Mouse (Mus musculus): ENCODE data around the gene Nr4a1.

Gene Nr4a1

DNA sequence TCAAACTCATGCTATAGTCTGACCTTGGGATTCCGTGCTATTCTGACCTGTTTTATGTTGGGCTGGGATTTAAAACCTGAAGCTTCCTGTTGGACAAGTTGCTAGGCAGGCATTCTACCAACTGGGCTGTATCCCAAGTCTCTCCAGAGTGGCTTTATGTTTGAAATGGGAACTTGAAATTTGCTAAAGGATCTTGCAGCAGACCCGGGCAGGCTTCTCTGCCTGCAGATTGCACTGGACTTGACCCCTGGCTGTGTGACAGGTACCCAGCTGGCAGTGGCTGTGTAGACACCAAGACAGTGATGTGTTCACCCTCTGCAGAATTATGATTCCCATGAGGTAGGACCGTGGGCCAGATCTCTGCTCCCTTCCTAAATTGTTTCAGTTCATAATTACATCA, 37.9 kb downstream of the Nr4a1 start:
- no peak for DNase-seq

DNA sequence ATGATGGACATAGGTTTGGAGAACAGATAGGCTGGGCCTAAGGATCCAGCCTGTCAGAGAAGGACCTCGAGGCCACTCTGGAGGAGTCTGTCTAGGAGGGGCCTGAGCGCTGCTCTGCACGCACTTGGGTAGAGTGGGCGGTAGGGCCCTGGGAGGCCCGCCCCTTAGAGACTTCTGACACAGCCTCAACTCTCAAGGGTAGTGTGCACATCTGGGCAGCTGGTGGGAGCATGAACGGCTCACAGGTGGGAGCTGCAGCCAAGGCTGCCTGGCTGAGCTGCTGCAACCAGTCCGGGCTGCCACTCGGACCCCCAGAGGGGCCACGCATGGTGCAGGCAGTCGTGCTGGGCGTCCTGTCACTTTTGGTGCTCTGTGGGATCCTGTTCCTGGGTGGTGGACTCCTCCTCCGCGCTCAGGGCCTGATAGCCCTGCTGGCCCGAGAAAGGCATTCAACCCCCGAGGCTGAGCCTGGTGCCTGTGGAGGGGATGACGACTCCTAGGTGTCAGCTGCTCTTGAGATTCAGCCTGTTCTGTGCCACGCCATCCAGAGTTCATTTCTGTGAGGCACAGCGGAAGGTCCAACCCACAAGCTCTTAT, 39.1 kb downstream of the Nr4a1 start, which contains the start of gene 6030408B16Rik:
6030408B16Rik (plus strand) TSS at position 188 of the 597 bp plus-strand sequence.
- no peak for DNase-seq

DNA sequence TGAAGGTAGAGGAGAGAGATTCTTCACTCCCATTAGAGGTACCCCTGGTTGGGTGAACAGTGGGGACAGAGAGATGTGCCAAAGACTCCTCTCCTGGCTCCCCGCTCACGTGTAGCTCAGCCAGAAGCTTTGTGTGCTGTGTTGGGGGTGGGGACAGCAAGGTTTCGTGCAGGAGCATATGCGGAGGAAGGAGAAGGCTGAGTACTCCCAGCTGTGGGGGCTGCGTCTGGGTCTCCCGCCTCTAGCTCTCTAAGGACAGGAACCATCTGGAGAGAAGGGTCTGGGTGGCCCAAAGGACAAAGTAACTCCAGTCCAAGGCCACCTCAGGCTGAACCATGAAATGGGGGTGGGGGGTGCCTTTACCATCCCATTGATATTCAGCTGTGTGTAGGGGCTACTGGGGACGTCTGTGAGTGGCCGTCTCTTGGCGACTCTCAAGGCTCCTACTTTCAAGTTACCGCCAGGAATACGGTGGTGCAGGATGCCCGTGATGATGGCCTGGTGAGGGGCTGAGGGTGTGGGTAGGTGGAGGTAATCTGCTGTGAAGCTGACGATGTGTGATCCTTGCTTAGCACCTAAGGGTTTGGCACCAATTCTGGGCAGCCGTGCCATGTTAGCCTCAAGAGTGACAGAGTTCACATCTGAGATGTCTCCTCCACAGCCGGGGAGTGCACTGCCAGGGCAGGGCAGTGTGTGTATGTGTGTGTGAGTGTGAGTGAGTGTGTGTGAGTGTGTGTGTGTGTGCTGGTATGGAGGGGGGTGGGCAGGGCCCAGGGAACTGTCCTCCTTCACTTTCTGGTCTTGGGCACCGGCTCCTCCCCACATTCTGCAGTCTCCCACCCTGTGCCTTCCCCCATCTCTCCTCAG, 40.2 kb downstream of the Nr4a1 start:
- peak; percentile 54 for DNase-seq

DNA sequence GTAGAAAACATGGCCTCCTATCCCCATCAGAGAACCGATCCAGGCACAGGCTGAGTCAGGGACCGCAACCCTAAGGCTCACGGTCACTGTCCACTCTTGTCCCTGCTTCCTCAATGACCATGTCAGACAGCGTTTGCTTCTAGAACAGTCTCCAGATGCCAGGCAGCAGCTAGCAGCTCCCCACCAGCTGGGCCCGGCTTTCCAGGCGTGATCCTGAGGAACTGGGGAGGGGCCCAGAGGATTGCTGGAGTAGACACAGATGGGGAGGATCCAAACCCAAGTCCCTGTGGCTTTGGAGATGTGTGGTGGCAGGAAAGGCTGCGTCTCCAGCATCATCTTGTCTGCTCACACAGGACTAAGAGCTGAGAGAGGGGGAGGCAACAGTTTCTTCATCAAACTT, 41.0 kb downstream of the Nr4a1 start:
- peak; percentile 51 for DNase-seq

GRCm38 (mm10) chr15:101295616-101296015, 41.5 kb downstream of the Nr4a1 start:
- no peak for DNase-seq

DNA sequence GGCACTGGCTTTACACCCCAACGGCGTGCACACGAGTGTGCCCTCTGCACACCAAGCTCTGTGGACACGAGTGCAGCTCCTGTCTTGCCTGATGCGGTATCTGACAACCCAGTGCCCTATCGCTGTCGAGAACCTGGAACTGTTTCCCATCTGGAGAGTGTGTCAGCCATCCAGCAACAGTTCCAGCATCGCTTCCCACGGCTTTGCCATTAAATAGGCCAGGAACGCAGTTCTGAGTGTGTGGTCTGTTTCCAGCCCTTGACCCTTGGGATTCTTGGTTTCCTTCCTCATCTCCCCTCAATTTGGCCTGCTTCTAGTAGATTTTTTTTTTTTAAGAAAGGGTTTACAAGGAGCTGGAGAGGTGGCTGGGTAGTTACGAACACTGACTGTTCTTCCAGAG, 42.0 kb downstream of the Nr4a1 start:
- no peak for DNase-seq

DNA sequence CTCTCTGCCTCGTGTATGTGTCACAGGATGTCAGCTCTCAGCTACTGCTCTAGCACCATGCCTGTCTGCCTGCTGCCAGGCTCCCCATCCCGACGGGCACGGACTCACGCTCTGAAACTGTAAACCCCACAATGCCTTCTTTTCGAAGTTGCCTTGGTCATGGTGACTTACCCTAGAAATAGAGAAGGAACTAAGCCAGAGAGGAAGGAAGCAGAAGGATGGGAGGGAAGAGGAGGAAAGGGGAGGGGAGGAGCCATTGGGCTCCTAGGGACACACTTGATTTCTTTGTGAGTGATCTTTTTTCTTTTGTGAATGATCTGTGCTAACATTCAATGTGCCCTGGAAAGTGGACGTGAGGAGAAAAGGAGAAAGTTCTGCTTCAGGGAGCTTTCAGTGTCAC, 43.9 kb downstream of the Nr4a1 start:
- DNase-seq = no peak

DNA sequence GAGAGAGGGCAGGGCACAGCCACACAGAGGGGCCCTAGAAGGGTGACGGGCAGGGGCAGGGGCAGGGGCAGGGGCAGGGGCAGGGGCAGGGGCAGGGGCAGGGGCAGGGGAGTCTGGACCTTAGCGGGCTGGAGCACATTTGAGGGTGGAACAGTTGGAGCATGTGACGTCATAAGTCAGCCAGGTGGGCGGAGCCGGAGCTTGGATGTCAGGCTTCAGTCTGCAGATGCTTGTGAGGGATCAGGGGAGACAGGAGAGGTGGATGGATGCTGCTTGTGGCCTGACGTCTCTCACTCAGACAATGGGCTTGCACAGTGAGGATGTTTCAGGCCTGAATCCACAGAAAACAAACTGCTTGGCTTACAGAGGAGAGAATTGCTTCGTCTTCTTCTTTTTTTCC, 44.5 kb downstream of the Nr4a1 start:
- DNase-seq = no peak

GRCm38 (mm10) chr15:101299480-101299960, 45.5 kb downstream of the Nr4a1 start:
- DNase-seq = no peak

GRCm38 (mm10) chr15:101300128-101300527, 46.1 kb downstream of the Nr4a1 start:
- DNase-seq = no peak

DNA sequence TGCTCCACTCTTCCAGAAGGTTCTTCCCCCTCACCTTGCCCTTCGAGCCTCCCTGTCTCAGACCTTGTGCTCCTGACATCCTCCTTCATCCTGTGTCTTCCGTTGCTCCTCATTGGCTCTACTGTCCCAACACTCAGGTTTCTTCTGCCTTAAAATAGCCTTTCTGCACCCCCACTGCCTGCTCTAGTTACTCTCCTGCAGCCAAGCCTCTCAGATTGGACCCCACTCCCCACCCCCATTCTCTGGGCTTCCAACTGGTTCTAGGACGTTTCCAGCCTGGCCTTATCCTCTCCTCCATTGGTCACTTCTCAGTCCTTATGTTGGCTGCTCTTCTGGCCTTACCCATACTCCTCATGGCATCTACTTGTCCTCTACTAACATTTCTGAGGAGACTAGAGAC, 48.1 kb downstream of the Nr4a1 start:
- no peak for DNase-seq

DNA sequence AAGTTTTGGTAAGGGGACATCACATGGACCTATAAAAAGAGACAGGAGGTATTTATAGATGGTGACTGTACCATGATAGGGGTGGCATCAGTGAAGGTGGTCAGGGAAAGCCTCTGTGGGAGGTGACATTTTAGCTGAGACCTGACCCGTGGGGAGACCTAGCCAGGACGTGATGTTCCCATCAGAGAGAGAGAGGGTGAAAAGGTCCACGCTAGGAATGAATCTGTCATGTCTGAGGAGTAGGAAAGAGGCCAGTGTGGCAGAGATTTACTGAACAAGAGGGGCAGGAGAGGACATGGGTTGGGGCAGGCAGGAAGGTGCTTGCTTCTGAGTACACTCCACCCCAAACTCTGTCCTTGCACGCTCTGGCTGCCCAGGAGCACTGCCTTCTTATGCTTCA, 49.8 kb downstream of the Nr4a1 start:
- DNase-seq = no peak

DNA sequence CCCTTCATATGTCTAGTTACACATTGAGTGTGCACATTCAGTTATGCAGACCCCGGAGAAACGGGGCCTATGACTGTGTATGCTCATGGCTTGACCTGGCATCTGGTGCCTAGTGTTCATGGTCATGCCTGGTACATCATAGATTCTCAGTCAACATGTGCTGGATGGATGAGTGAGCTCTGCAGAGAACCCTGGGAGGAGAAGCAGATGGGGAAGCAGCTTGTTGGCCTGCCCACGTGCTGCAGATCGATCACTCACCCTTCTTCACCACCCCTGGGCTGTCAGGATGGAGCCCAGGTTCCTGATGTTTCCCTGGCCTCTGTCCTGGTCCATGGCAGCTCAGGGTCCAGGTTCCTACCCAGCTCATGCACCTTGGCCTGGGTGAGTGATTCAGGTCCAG, 52.4 kb downstream of the Nr4a1 start:
- DNase-seq = no peak

DNA sequence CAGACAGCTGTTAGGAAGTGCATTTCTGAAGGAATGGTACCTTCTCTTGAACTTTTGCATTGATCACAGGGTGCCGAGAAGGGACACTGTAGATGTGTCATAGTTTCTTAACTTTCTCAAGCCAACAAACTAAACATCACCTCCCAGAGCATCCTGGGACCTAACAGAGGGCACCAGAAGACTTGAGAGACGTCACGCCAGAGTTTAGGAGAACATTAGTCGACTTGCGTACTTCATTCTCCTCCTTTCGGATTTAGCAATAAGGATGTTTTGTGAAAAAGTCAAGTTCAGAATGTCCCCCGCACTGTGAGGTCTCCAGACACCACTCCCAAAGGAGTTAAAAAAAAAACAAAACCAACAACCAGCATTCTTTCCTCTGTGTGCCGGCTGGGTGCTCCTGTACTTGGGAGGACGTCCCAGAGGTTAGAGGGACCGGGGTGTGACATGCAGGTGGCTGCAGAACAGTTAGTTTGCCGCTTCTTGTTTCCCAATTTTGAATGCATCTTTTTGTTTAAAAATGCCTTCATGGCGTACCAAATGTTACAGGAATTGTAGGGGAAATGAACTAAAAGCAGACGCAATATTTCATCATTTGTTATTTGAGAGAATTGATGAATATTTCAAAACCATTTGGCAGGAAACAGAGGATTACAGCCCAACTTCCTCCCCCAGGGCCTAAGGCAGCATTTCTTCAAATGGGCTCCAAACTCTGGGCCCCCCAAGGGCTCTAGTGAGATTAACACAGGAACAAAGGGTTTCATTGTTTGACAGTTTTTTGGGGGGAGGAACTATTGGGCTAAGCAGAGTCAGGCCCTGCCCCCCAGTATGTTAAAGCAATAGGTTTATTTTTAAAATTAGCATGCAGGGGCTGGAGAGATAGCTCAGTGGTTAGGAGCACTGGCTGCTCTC, 54.6 kb downstream of the Nr4a1 start:
- DNase-seq = no peak

DNA sequence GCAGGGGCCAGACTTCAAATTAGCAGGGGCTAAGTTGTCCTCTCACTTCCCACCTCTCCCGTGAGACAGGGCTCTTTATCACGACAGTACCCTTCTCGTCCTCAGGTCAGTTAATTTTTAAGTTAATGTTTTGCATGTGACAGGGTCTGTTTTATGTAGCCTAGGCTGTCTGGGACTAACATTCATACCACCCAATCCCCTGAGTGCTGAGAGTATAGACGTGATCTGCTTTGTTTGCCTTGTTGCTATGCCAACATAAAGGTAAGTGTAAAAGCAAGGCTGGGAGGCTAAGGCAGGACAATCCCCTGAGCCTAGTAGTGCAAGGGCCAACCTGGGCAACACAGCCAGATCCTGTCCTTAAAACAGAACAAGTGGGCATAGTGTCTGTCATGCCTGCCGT, 55.4 kb downstream of the Nr4a1 start:
- DNase-seq = no peak

DNA sequence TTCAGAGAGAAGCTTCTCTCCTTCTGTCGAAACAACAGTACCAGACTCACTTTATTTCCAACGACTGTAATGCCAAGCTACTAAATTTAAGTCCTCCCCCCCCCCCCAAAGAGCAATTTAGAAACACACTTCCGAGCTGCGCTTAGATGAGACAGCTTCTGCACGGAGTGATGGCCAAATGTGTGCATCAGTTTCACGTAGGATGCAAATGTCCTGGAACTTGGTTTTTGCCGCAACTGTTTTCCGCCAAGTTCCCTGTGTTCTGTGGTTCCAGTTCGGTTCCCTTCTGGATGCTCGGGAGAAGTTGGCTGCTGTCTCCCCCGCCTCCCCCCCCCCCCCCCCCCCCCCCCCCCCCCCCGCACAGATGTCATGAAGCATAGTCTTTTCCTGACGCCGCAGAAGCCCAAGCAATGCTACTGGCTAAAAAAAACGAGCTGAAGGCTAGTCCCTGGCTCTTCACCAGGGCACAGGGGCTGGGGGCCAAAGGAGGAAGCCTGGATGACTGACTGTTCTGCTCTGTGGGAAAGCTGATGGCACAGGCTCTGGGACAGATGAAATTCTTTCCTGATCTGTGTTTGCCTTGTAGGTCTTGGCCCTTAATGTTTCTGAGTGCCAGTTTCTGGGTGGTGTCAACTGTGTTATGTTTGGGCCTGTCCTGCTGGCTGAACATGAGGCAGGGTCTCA, 57.2 kb downstream of the Nr4a1 start:
- DNase-seq = no peak

GRCm38 (mm10) chr15:101312006-101312405, 57.9 kb downstream of the Nr4a1 start:
- no peak for DNase-seq

- DNase-seq = no peak
Observed at GRCm38 (mm10) chr15:101315378-101315777, 61.3 kb downstream of the Nr4a1 start.

DNA sequence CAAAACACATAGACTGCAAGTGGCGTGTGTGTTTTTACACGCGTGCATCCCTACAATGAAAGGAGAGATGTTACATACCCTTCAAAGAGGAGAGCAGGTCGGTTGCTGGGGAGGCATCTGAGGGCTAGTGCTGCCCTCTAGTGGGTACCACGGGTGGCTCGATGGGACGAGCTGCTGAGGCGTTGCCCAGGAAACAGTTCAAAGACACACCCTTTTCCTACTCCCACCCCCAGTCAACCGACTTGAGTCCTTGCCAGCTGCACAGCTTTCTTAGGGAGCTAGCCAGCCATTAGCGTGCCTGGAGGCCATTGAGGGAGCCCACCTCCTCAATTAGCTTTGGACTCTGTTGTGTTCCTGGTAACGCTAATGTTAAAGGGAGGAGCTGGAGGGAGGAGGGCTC, 61.8 kb downstream of the Nr4a1 start:
- peak; percentile 93 for DNase-seq

GRCm38 (mm10) chr15:101316279-101316912, 62.3 kb downstream of the Nr4a1 start:
- DNase-seq = no peak

- no peak for DNase-seq
Observed at GRCm38 (mm10) chr15:101316913-101317813, 63.1 kb downstream of the Nr4a1 start.
